Mouse (Mus musculus) layer of hippocampus, adult 11-12 months (tissue): ENCODE data around the gene Slc1a7.

Source experiments
- DNase-seq: peaks from one replicate; pipeline ENCODE4 v3.0.0; 2022; ENCODE audit warnings: low spot score

Gene Slc1a7

DNA sequence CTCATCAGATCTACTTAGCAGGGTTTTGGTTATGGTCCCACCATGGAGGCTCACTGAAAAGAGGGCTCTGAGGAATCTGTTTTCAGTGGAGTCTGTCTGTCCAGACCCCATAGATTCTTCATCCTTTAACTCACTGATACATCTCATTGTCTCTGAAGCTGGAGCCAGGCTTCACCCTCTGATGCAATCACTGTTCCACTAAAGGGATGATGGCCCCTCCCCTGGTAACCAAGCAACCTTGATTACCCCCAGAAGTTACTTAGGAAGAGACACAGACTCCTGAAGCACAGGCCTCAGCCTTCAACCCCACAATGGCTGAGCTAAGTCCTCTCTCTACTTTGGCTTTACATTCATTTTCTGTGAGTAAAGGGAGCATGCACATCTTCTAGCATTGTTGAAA, 1.6 kb downstream of the Slc1a7 start:
- DNase-seq: no peak

DNA sequence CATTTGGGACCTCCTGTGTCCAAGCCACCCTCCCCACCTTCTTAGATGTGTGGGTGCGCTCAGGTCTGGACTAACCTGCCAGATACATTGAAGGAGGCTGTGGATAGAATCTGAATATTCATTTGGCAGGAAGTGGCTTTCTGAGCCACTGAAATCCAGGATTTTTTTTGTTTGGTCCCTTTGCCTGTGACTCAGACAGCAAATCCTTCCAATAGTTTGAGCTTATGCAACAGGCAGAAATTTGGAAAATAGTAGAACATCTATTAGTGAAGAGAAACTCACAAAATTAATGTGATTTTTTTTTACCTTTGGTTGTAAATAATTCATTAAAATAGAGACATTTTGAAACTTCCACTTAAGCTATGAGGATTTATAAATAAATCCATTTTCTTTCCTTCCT, 3.0 kb downstream of the Slc1a7 start:
- no peak for DNase-seq

DNA sequence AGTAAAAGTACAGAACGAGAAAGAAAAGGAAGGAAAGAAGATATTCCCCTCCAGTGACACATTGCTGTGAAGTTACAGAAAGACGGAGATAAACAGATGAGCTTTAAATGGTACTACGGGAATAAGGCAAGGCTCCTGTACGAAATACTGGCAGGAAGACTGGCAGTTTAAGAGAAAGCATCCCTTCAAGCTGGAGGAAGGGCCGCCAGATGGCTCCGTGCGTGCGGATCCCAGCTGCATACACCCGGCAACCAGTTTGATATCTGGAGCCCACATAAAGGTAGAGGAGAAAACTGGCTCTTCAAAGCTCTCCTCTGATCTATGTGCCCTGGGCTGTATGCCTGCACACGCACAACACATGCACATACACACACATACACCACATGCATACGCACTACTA, 6.4 kb downstream of the Slc1a7 start:
- no peak for DNase-seq

- DNase-seq: no peak
These were observed 6.9 kb downstream of the Slc1a7 start for GRCm38 (mm10) chr4:107975004-107975403.

DNA sequence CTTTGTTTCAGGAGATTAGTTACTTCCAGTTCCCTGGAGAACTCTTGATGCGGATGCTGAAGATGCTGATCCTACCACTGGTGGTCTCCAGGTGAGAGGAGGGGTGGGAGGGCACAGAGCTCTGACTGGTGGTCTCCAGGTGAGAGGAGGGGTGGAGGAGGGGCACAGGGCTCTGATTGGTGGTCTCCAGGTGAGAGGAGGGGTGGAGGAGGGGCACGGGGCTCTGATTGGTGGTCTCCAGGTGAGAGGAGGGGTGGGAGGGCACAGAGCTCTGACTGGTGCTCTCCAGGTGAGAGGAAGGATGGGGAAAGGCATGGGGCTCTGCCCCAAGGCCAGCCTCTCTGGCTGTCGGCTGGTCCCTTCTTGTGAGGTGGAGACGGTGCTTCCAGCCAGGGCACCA, 9.5 kb downstream of the Slc1a7 start:
- no peak for DNase-seq

DNA sequence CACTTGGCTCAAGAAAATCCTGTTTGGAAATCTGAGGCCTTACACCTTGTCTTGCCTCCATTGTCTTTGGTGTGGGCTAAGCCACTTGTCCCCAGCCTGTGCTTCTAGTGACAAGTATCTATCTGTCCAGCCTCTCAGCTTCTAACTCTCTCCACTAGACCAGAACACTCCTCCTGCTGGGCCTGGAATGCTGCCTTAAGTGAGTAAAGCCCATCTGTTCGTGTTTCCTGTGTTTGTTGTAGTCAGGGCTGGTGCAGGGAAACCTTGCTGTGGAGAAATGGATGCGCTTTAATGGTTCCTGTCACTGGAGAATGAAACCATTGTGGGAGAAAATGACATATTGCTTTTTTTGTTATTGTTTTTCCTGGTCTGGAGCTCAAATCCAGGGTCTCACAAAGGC, 11.4 kb downstream of the Slc1a7 start:
- peak; percentile 30 for DNase-seq

DNA sequence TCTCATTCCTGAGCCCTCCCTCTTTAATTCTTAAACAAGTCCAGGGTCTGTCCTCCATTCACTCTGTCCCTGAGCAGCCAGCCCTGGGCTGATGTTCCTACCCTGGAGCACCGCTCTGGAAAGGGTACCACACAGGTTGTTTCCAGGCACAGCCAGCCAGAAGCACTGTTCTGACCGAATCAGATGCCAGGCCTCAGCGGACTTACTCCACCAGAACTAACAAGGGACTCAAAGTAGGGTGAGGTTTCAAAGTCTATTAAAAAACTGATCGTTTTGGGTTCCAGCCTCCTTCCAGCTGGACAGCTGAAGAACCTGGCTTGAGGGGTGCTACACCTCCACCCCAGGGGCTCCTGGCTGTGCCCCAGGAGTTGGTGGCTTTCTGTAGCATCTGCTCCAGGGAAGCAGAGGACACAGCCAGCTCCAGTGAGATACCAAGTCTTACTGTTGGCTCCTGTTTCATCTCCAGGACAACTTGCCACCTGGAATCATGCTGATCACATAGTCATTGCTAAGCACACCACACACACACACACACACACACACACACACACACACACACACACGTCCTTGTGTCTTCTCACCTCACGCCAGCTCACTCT, 12.0 kb downstream of the Slc1a7 start:
- no peak for DNase-seq

- DNase-seq: no peak
These were observed 15.6 kb downstream of the Slc1a7 start for GRCm38 (mm10) chr4:107983717-107984116.

GRCm38 (mm10) chr4:107984282-107984981, 16.3 kb downstream of the Slc1a7 start:
- peak; percentile 78 for DNase-seq

DNA sequence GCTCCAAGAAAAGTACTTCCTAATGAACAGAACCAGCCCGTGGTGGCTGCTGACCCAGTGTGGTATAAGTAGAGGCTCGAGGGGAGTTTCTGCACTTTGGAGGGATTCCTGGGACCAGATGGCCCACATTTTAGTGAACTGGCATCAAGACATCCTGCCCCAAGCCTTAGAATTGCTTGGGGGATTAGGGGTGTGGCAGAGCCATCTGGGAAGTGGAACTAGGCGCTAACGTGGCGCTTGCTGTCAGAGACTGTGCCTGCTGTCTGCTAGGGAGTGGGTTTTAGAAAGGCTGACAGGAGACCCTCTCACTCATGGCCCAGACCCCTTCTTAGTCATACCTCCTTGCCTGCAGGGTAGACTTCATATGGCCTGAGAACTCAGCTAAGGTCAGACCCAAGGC, 17.7 kb downstream of the Slc1a7 start:
- no peak for DNase-seq

DNA sequence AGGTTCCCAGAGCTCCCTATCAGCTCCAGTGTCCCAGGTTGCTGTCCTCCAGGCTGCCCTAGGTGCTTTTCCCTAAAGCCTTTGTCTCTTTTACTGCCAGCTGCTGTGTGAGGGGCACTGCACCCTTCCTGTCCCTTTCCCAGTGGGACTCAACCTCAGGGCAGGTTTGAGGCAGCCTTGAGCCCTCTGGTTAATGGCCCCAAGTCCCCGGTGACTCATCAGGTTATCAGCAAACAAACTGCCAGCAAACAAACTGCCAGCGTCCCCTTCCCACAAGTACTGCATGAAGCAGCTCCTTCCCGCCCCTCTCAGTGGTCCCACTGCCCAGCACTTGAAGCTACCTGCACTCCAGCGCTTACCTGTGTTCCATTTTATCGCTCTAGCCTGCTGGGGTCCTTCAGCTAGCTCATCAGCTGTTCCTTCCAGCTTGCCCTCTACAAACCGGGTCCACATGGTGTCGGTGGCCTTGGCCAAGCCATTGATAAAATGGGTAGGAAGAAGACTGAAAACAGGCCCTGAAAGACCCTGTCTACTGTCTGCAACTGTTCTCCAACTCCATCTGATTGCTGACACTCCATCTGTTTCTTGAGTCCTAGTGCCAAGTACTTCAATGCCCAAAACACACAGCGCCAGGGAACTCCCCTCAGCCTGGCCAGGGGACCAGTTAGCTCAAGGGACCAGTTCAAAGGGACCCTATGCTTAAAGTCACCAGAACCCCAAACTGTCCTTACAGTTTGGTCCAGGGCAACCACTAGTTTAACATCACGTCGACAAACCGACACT, 18.4 kb downstream of the Slc1a7 start:
- DNase-seq: no peak

GRCm38 (mm10) chr4:107988931-107989330, 20.8 kb downstream of the Slc1a7 start:
- DNase-seq: no peak

- no peak for DNase-seq
These were observed 22.7 kb downstream of the Slc1a7 start for GRCm38 (mm10) chr4:107990818-107991217.

- DNase-seq: no peak
These were observed 23.7 kb downstream of the Slc1a7 start for GRCm38 (mm10) chr4:107991879-107992278.

DNA sequence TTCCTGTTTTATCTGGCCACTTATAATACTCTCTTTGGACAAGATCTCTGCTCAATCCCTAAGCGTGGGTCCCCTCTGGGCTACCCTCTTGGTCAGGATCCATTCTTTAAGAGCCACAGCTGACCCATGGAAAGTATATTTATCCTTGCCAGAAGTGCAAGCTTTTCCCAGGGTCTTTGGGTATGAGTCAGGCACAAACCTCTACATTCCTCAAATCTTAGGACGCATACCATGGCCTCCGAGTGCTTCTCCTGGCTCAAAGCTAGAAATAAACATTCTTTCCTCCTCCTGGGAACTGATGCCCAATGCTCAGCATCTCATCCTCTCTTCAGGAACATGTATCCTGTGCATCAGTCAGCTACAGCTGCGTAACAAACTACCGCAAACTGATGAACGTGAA, 26.9 kb downstream of the Slc1a7 start:
- DNase-seq: no peak

GRCm38 (mm10) chr4:107995727-107996126, 27.6 kb downstream of the Slc1a7 start:
- no peak for DNase-seq

- DNase-seq: no peak
These were observed 28.4 kb downstream of the Slc1a7 start for GRCm38 (mm10) chr4:107996418-107996986.

DNA sequence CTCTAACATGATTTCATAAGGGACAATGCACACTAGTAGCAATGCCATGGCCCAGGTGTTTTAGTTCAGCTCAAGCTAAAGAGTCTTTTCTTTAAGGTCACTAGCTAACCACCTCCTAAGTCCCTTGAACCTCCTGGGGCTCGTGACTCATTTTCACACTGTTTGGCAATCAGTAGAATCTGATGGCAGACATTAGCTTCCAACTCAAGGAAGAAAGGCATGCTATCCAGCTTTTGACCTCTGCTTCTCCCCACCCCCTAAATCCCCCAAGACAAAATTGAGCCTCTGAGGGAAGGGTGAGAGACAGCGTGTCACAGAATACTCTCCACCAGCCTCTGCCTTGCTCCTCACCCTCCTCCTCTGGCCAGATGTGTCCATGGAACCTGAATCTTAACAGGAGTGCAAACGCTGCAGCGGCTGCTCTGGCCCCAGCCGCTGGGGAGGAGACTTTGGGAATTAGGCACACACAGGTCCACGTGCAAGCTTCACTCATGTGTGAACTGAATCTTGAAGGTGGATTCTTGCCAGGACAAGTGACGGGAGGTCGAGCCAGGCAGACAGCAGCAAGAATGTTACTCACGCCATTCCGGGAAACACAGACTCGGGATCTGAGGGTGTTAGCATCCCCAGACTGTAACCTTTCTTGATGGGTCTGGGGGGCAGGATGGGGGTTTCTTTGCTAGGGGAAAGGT, 30.7 kb downstream of the Slc1a7 start:
- DNase-seq: no peak

GRCm38 (mm10) chr4:107999380-107999779, 31.2 kb downstream of the Slc1a7 start:
- no peak for DNase-seq

DNA sequence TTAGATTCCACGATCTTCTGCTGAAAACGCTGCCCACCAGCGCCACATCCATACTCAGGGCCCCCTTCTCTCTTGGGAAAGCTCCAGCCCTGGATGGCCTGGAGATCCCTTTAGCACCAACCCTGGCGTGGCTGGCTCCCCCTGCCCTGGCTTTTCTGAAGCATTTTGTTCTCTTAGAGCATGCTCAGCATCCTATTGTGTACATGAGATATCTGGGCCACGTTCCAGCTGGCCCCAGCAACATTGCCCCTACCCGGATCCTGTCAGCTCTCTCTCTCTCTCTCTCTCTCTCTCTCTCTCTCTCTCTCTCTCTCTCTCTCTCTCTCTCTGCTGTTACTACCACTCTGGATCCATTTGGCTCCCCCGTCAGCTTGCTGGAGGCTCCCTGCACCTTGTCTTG, 37.2 kb downstream of the Slc1a7 start:
- DNase-seq: no peak

GRCm38 (mm10) chr4:108007532-108008103, 39.5 kb downstream of the Slc1a7 start:
- no peak for DNase-seq

DNA sequence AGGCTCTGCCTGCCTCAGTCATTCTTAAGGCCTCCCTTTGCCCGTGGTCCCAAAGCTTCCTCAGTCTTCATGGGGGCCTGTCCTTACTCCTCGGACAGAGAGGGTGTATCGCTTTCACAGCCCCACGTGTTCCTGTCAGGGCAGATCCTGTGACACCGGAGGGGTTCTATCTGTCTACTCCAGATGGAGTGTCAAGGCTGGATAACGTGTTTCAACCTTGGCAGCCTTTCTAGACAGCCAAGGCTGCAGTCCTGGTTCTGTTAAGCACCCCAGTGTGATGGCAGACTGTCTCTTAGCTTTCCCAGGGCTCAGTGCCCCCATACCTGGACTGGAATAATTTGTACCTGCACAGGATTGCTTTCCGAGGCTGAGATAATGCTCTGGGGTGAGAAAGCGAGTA, 40.4 kb downstream of the Slc1a7 start:
- DNase-seq: no peak
